In the genomic region with DNA sequence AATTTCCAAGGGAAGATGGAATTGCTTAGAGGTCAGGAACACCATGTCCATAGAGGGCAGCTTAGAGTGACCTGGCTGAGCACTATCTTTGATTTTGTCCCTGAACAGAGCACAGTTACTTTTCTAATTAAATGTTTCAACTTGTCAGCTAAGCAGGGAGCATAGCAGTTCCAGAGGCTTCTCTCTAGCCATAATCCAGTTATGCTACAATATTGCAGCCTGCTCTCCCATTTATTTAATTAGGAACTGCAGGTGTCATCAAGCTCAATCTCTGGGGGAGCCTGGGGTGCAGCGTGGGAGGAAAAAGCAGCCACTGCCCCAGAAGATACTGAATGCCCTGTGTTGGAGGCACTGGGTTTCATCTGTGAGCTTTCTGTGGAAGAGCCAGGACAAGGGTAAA, we compare ENCODE assay signal across 23 mouse cellular contexts.
DNase-seq lines count a peak whose midpoint lies in the region; ATAC-seq and TF ChIP-seq lines count a peak whose summit lies in the region.
"Had no signal": no experiment of that assay in that cellular context is flagged by ENCODE, and none has a peak within 500 bp of the region (broad histone marks: within the 10 kb centered on the region; RNA-seq: fewer than 3 reads in every experiment).

No protein-coding gene starts in this region.

- DNase-seq in heart, embryonic 10.5 days (ENCODE audit: low spot score): no peak
- no peak for DNase-seq in heart, postnatal 4 days
- no peak for DNase-seq in heart, postnatal 14 days
- no peak for DNase-seq in testis, postnatal 10 days (ENCODE audit: low spot score)
- DNase-seq in forebrain, postnatal 0 days: no peak
- DNase-seq: adrenal gland, adult 2 months; adrenal gland, postnatal 14 days; cerebellum, adult 11 months; cerebellum, adult 2 months; cerebellum, adult 9-11 months; cerebellum, postnatal 25 days; gastrocnemius, postnatal 25 days; kidney, adult 2 months had no signal

- no peak for ATAC-seq in heart, embryonic 13.5 days (ENCODE audit: extremely low read depth, insufficient number of reproducible peaks, low FRiP score, low TSS enrichment)
- no peak for ATAC-seq in forebrain, postnatal 0 days
- ATAC-seq: activated CD4-positive, CD25-positive, alpha-beta regulatory T cell, adult 4 months; CD4-positive, CD25-positive, alpha-beta regulatory T cell, adult 4 months; forebrain, embryonic 14.5 days had no signal

- H3K27ac ChIP-seq in heart, embryonic 10.5 days: peak overlapping the region; percentile 74
- peak overlapping the region; percentile 70 for H3K27ac ChIP-seq in heart, embryonic 13.5 days (replicated peaks)
- H3K27ac ChIP-seq in testis, adult 2 months (ENCODE audit: control insufficient read depth, insufficient read depth, low read depth, low read length): peak overlapping the region; percentile 23
- no peak overlapping the region for H3K27ac ChIP-seq in forebrain, postnatal 0 days (ENCODE audit: low read depth, low read length)
- H3K27ac ChIP-seq: embryonic facial prominence, embryonic 12.5 days; embryonic facial prominence, embryonic 15.5 days; hindbrain, embryonic 12.5 days; hindbrain, embryonic 15.5 days had no signal

- peaks cover 31% of the 10 kb centered on the region for H3K4me1 ChIP-seq in heart, embryonic 10.5 days
- peaks cover 38% of the 10 kb centered on the region for H3K4me1 ChIP-seq in heart, embryonic 13.5 days
- peaks cover 2% of the 10 kb centered on the region; the same call in 1 of the 2 replicates for H3K4me1 ChIP-seq in testis, adult 2 months (ENCODE audit: control insufficient read depth, insufficient read depth, low read length)
- H3K4me1 ChIP-seq in forebrain, postnatal 0 days (ENCODE audit: insufficient read depth): no peaks in the 10 kb centered on the region
- H3K4me1 ChIP-seq: embryonic facial prominence, embryonic 12.5 days; embryonic facial prominence, embryonic 15.5 days; hindbrain, embryonic 12.5 days; hindbrain, embryonic 15.5 days had no signal

- TF ChIP-seq CTCF in testis, adult 2 months (IDR thresholded peaks at IDR 0.05; ENCODE audit: control insufficient read depth, insufficient read depth, insufficient replicate concordance, low read depth, low read length): no peak
- TF ChIP-seq CTCF in forebrain, postnatal 0 days (IDR thresholded peaks at IDR 0.05; ENCODE audit: low read depth): no peak

- no peak overlapping the region for H3K4me2 ChIP-seq in heart, embryonic 13.5 days
- H3K4me2 ChIP-seq in forebrain, postnatal 0 days (ENCODE audit: low read depth): no peak overlapping the region
- H3K4me2 ChIP-seq: embryonic facial prominence, embryonic 12.5 days; embryonic facial prominence, embryonic 15.5 days; heart, embryonic 15.5 days; hindbrain, embryonic 12.5 days; hindbrain, embryonic 15.5 days had no signal

- 78% methylated on average over 1 of the region's 1 CpGs for WGBS in heart, embryonic 10.5 days
- WGBS in heart, embryonic 13.5 days: 75% methylated on average over 1 of the region's 1 CpGs
- WGBS in forebrain, postnatal 0 days: 88% methylated on average over 1 of the region's 1 CpGs

- no peaks in the 10 kb centered on the region for H3K36me3 ChIP-seq in heart, embryonic 10.5 days
- H3K36me3 ChIP-seq in heart, embryonic 13.5 days: 0 out of 2 replicates have a peak, but pooled peaks cover 4% of the 10 kb centered on the region
- no peaks in the 10 kb centered on the region for H3K36me3 ChIP-seq in testis, adult 2 months (ENCODE audit: control insufficient read depth, insufficient read depth, low read length)
- no peaks in the 10 kb centered on the region for H3K36me3 ChIP-seq in forebrain, postnatal 0 days (ENCODE audit: insufficient read depth)
- H3K36me3 ChIP-seq: embryonic facial prominence, embryonic 12.5 days; embryonic facial prominence, embryonic 15.5 days; heart, embryonic 15.5 days; hindbrain, embryonic 12.5 days; hindbrain, embryonic 15.5 days had no signal

- no peaks in the 10 kb centered on the region for H3K27me3 ChIP-seq in heart, embryonic 10.5 days (ENCODE audit: insufficient read depth, poor library complexity, severe bottlenecking)
- H3K27me3 ChIP-seq in heart, embryonic 13.5 days (replicated peaks): no peaks in the 10 kb centered on the region
- no peaks in the 10 kb centered on the region for H3K27me3 ChIP-seq in testis, adult 2 months (ENCODE audit: control insufficient read depth, insufficient read depth, low read length)
- H3K27me3 ChIP-seq in forebrain, postnatal 0 days (ENCODE audit: insufficient read depth, low read length): no peaks in the 10 kb centered on the region
- H3K27me3 ChIP-seq: embryonic facial prominence, embryonic 12.5 days; embryonic facial prominence, embryonic 15.5 days; heart, embryonic 15.5 days; hindbrain, embryonic 12.5 days; hindbrain, embryonic 15.5 days had no signal

- no peaks in the 10 kb centered on the region for H3K9me3 ChIP-seq in heart, embryonic 10.5 days
- 0 out of 2 replicates have a peak, but pooled peaks cover 7% of the 10 kb centered on the region for H3K9me3 ChIP-seq in heart, embryonic 13.5 days
- H3K9me3 ChIP-seq in forebrain, postnatal 0 days (ENCODE audit: low read length): no peaks in the 10 kb centered on the region
- H3K9me3 ChIP-seq: embryonic facial prominence, embryonic 12.5 days; embryonic facial prominence, embryonic 15.5 days; heart, embryonic 15.5 days; hindbrain, embryonic 12.5 days; hindbrain, embryonic 15.5 days had no signal

- H3K9ac ChIP-seq in heart, embryonic 13.5 days: no peak overlapping the region
- no peak overlapping the region for H3K9ac ChIP-seq in forebrain, postnatal 0 days
- H3K9ac ChIP-seq: embryonic facial prominence, embryonic 12.5 days; embryonic facial prominence, embryonic 15.5 days; heart, embryonic 15.5 days; hindbrain, embryonic 12.5 days; hindbrain, embryonic 15.5 days had no signal

- intact Hi-C loops in heart, postnatal 14 days (cut with DNase I): no loop called here

- no peak overlapping the region for H3K4me3 ChIP-seq in heart, embryonic 10.5 days
- no peak overlapping the region for H3K4me3 ChIP-seq in heart, embryonic 13.5 days
- H3K4me3 ChIP-seq in testis, adult 2 months (ENCODE audit: control insufficient read depth, low read depth, low read length): no peak overlapping the region
- no peak overlapping the region for H3K4me3 ChIP-seq in forebrain, postnatal 0 days (ENCODE audit: low read depth, low read length)
- H3K4me3 ChIP-seq: embryonic facial prominence, embryonic 12.5 days; embryonic facial prominence, embryonic 15.5 days; heart, embryonic 15.5 days; hindbrain, embryonic 12.5 days; hindbrain, embryonic 15.5 days had no signal

- no peak for TF ChIP-seq POLR2A in testis, adult 2 months (IDR thresholded peaks at IDR 0.05; ENCODE audit: control insufficient read depth, low read depth, low read length)
